Mouse (Mus musculus) E14TG2a.4 (cell line): ENCODE measurements around the gene Smpdl3b.

ENCODE experiments used
- CTCF ChIP-seq: conservative IDR thresholded peaks from 2 replicates; pipeline ENCODE4 v1.5.1; 2014; ENCODE audit warnings: low read length
- POU5F1 ChIP-seq: IDR thresholded peaks from 2 replicates; pipeline ENCODE4 v1.6.1; 2014; ENCODE audit warnings: low read length, borderline replicate concordance

DNA sequence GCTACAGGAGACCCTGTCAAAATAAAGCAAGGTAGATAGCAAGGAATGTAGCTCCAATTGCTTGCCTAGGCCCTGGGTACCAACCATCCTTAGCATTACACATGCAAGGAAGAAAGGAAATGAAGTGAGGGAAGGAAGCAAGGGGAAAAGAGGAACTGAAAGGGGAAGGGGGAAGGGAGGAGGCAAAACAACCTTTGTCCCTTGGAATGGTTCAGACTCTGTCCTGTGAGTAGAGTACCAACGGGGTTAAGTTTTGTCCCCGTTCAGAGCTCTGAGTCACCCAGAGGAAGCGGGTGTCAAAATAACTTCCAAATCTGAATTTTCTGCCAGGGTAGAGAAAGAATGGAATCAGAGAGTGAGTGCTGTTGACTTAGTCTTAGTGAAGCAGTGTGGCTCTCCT, 3.2 kb upstream of the Smpdl3b start:
- TF ChIP-seq CTCF (no peak), POU5F1 (no peak)
